Mouse (Mus musculus) cerebellum, adult 9-10 months (tissue): Measurements from ENCODE around the gene Ambp.

Experiments used
- DNase-seq: peaks from one replicate; pipeline ENCODE4 v3.0.0; 2022

Ambp gene

DNA sequence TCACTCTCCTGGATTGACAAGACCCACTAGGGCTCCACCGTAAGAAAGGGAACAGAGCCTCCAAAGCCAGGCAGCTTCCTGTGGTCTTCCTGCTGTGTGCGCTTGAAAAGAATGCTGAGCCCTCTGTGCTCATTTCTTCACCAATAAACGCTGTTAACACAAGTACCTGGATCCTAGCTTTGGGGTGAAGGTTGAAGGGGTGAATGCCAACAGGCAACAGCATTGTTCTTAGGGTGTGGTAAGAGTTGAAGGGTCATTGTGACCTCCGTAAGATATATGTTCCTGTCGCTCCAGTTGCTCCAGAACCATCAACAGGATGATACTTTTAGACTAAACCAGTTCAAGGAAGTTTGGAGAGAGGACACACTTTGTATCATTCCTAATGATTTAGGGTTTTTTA lies at the start of gene Ambp:
TSS of gene Ambp (minus strand) at position 101 of the 400 bp plus-strand sequence.
- DNase-seq: no peak

DNA sequence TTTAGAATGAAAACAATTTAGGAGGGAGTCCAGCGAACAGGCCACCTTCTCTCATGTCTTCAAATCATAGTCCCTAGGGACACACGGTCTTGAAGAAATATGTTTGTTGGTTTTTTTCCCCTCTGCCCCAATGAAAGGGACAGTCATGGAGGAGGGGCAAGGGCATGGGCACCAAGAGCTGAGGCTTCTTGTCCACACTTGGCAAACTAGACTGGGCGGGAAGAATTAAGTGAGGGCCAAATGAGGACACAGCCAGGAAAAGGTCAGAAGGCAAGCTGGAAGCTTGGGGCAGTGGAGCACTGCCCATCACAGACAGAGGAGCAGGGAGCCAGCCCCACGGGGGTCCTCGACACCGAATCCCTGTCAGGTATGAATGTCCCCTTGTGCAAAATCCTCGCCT lies 49.3 kb upstream of the Ambp start:
- no peak for DNase-seq

DNA sequence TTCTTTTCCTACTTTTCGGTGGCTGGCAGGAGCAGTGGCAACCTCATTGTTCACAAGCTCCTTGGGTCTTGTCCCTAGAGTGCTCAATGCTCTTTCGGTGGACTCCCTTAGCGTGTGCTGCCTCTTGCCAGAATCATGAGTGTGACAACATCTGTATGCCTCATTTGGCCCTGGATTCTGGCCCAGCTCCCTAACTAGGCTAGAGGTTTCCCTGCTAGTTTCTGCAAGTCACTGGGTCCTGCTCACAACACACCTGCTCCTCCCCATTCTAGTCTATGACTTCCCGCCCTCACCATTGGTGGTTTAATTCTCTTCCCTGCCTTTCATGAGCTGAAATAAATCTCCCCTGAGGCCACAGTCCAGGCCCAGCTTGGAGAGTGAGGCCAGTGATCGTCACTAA lies 44.8 kb upstream of the Ambp start:
- DNase-seq: no peak

DNA sequence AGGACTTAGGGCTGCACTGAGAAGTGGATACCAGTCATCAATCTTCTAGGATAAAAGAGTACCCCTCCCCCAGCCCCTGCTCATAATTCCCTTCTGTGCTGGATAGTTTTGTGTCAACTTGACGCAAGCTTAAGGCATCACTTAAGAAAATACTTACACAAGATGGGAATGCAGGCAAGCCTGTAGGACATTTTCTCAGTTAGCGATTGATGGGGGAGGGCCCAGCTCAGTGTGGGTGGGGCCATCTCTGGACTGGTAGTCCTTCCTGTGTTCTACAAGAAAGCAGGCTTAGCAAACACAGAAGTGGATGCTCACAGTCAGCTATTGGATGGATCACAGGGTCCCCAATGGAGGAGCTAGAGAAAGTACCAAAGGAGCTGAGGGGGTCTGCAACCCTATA lies 39.8 kb upstream of the Ambp start:
- DNase-seq: no peak

DNA sequence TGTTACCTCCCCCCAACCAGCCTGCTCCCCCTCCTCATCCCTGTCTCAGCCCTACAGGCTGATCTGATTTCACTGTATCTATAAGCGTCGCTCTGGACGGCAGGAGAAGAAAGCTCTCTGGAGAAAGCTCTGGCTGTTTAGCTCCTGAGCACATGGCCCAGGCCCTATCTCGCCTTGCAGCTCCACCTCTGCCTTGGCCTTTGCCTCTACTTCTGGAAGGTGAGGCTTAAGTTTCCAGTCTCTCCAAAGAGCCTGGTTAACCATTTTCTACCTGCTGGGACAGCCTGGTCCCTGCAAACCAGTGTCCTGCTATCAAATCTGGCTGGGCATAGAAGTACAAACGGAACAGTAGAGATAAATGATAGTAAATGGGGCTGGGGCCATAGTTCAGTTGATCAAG lies 37.0 kb upstream of the Ambp start:
- DNase-seq: no peak

DNA sequence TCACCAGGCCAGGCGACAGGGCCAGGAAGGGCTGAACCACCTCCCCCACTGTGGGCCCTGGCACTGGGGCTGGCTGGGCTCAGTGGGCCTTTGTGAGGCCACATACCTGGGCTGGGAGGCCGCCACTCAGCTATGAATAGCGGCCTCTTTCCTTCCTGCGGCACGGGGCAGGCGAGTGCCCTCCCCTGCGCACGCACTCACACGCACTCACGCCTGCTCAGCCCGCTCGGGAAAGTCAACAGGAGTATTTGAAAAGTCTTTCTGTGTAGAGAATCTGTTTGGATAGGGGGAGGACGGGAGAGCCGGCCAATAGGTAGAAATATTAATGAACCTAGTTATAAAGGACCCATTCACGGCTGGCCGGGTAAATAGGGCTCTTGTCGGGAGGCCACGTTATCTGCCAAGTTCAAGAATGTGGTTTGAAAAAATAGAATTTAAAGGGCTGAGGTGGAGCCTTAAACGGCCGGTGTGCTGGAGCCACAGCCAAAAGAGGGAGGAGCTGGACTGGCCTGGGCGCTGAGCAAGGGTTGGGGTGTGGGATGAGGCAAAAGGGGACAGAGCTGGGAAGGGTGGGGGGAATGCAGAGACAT lies 31.8 kb upstream of the Ambp start:
- no peak for DNase-seq

DNA sequence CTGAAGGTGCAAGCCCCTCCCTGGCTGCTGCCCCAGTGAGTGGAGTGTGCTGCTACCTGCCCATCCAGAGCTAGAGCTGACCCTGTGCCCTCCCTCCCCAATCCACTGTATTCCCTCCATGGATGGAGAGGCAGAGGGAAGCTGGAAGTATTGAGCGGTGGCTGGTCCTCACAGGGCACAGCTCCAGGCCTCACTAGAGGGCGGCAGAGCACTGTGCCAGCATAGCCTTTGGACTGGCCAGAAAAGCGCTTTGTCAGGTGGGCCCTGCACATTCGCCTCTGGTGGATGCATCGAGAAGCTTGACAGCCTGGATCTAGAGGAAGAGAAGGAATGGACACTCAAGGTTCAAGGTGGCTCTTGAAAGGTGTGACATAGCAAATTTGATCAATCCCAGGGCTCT lies 27.0 kb upstream of the Ambp start:
- DNase-seq: peak; percentile 35

DNA sequence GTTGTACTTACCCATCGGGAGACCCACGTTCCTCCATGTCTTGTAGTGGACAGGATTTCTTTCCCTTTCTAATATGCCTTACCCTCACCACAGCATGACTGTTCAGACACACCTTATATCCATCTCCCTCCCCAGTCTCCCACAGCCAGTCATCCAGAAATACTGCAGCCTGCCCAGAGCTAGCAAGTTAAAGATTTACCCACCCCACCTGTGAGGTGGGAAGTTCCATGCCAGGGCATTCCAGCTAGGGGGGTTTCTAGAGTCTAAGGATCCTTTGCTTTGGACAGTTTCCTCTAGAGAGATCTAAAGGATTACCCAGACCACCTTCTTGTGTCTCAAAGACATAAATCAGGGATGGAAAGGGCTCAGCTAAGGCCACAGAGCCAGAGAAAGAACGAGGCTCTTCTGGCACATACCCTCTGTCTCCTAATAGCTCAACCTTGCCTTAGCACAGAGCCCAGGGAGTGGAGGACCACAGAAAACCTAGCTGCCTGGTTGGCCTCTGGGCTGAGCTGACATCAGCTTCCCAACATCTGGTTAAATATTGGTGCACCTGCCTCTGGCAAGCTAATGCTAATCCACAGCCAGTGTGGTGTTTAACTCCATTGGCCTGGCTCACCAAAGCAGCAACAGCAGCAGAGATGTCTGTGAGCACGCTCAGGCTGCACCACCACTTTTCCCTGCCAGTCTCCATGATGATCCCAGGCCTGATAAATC lies 17.5 kb upstream of the Ambp start, which contains the start of gene Kif12:
TSS of gene Kif12 (minus strand) at position 163 of the 717 bp plus-strand sequence.
- no peak for DNase-seq

DNA sequence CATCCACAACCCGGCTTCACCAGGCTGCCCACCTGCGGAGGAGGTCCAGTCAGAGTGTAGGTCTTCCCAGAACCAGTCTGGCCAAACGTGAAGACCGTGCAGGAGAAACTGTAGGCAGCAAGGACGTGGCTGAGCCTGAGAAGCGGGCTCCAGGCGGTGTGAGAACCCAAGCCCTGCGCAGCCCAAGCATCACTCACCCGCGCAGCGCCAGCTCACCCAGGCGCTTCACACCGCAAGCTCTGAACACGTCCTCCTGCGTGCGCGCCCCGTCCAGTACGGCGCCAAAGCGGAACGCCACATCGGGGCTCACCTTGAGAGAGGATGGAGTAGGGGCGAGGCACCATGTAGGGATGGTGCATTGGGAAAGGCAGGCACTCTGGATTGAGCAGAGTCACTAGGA lies 16.5 kb upstream of the Ambp start:
- DNase-seq: no peak

DNA sequence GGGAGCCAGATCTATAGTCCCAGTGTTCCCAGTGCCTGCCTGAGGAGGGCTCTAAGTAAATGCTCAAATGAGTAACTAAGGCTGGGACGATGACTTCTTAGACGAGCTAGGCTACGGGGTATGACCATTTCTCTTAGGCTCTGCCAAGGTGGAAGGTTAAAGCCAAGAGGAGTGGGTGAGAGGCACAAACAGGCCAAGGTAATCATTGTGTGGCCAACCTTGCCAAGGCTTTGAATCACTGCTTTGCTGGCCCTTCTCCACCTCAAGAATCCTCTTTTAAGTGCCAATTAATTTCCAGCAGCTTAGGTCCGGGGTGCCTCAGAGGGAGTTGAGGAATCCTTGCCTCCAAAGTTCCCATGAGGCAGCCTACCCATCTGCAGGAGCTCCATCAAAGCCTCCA lies 15.5 kb upstream of the Ambp start:
- DNase-seq: no peak

DNA sequence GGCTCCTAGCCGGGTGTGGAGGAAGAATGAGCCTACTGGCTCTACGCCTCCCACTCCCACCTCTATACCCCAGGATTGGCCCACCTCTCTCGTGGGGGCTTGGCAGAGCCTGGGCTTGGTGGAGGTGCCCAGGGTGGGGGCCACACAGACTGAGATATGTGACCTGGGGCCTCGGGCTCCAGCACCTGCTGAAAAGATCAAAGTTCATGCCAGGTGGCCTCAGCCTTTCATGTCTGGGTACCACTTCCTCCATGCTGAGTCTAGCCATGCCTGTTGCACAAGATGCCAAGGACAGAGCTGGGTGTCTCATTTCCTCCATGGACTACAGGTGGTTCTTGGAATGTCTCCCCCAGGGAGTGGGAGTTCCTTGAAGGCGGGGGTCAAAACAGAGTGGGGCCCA lies 11.7 kb upstream of the Ambp start:
- DNase-seq: no peak

DNA sequence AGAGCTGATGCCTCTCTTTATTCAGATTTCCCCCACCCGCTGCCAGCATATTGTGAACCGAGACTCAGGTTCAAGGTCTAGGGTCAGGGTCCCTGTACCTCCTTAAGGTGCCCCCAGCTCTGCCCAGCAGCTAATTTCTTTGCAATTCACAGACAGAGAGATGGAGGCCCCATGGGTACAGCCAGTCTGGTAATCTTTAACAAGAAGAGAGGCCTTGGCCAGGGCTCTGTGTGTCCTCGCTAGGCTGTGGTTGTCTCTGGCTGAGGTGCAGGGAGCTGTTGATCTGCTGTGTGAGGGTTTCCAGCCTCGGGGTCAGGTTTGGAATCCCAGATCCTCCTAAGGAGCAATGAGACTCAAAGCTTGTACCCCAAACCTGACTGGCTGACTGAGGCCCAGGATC lies 11.0 kb upstream of the Ambp start:
- no peak for DNase-seq

DNA sequence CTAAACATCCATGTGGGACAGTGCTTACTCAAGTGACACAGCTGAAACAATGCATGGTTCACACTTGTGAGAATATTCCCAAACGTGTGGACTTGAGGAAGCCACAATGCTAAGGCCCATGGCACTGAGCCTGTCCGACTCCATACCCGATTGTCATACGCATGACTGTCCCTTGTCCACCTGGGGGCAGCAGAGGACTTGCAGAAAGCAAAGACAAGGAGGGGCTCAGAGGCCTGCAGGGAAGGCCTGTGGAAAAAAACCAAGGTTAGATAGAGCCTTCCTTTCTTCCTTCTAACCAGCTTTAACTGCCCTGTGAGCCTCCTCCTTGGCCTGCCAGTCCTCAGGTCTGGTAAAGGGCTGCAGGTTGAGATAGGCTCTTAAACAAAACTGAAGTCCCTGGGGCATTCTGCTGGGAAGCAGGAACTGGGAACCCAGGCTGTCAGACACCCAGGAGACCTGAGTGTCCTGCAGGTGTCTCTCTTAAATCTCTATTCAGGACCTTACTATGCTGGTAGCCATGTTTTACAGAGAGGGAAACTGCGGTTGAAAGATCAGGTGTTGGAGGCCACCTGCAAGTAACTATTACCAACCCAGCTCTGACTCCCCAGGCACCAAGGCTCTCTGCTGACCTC lies 4.5 kb upstream of the Ambp start:
- DNase-seq: peak; percentile 61

DNA sequence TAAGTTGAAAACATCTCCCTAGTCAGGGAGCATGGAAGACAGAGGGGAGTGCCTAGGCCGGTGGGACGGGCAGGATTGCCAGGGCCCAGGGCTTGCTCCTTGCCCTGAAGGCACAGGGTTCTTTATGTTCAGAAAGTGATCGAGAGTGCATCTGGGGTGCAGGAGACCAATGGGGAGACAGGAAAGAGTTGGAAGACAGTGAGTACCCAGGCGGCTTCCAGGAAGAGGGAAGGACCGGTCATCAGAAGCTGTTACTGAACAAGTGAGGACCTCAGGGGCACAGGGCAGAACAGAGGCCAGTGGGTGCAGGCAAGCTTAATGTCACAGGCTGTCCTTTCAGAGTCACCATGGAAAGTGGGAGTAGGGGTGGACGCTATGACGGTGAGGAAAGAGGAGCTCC lies 3.6 kb upstream of the Ambp start:
- DNase-seq: no peak

DNA sequence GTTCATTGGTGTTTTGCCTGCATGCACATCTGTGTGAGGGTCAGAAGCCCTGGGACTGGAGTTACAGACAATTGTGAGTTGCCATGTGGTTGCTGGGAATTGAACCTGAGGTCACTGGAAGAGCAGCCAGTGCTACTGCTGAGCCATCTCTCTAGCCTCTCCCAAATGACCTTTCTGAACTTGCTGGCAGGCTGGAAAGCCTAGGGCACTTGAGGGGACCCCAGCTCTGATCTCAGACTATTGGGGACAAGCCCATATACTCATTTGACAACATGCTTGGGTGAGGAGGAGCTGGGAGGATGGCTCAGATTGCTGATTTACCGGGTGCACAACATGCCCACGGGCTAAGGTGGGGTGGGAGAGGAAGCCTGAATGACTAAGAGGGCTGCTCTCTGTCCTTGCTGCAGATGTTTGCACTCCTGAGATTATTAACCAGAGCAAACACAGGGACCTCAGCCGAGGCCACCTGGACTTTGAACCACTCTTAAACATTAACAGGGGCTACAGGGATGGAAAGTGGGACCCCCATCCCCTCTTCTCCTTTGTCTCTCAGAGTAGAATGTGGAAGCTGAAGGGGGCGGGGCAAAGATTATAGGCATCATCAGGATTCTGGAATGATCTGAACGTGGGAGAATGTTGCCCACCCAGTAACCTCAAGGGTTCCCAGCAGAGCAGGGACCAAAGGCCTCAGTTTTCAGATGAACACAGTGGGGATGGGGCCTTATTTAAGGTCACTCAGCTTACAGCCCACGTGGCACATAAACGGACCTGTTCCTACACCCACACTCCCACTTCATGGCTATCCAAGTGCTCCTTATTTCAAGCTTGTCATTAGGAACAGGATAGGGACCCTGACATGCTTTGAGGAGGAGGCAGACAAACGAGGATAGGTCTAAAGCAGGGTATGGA lies 2.4 kb upstream of the Ambp start:
- no peak for DNase-seq

DNA sequence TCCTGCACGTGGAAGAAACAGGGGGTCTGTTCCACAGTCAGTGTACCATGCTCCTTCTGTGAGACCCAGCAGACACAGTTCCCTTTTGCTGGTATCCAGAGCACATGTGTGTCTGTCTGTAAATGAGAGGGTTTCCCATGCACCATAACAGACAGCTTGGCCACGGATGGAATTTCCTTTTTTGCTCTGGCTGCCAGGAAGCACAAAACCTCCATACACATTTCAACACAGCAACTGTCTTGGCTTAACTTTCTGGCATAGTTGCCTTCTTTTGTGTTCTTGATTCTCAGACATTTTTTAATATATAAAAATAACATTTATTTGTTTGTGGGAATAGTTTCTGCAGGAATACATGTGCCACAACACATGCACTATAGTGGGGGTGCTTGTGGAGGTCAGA lies 997 bp upstream of the Ambp start:
- no peak for DNase-seq

DNA sequence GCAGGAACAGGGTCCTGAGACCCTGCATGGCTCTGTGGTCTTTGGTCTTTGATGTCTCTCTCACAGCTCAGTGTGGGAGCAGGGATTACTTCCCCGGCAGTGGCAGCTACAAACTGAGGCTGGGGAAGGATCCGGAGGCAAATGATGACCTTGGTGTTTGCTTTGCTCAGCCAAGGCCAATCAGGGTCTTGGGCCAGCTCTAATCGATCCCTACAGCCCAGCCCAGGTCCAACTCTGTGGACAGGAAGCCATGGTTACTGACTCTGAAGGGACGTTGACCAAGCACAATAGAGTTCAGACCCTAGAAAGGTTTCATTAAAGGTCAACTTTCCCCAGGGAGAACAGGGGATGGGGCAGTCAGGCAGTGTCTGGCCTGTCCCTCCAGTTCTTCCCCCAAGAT lies 571 bp downstream of the Ambp start:
- DNase-seq: no peak

DNA sequence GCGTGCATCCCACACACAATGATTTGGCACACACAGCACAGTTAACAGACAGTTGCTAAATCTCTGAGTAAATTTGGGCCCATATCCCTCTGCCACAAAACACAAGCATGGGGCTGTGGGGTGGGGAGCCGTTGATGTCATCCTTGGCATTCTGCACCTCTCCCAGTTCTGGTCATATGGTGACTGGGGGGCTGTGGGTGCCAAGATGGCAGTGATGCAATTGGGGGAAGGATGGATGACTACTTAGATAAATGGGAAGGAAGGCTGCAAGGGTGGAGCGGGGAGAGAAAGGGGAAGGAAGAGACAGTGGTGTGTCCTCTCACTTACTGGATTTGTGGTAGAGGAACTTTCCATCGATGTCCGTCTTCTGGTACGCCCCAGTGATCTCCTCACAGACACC lies 3.5 kb downstream of the Ambp start:
- no peak for DNase-seq

DNA sequence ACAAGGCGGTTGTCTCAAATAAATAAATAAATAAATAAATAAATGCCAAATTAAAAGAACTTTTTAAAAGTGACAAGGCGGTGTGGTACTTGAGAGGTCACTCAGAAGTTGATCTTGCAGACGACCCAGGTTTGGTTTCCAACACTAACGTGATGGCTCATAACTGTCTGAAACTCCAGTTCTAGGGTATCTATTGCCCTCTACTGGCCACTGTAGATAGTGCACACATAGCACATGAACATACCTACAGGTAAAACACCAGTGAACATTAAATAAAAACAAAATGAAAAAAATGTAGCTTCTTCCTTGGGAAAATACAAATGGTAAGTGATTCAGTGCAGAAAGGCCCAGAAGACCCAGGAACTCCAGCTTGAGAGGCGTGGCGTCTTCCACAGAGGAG lies 7.3 kb downstream of the Ambp start:
- no peak for DNase-seq

DNA sequence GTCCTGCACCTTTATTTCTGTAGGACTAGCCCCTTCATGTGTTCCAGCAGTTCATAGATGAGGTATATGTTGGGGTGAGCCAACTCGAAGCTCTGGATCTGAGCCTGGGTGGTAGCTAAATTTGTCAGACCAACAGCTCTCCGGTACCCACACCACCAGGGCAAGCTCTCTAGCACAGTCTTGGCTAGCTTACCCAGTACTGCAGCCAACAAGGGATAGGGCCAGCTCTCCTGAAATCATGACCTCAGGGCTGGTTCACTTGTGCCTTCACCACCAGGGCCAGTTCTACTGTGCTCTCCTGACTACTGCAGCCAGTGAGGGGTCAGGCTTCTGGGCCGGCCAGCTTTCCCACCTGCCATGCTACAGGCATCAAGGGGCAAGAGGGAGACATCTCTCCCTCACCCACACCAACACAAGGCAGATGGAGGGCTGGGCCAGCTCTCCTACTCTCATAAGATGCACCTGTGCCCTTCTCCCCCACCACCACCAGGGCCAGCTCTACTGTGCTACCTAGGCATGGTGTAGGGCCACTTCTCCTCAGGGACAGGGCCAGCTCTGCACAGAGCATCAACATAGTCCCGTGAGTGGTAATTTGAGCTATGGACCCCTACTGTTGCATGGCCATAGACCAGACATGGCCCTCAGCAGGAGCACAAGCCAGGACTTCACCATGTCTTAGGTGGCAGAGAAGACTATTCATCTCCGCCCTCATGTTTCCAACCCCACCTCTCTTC lies 24.5 kb downstream of the Ambp start:
- peak; percentile 2 for DNase-seq

DNA sequence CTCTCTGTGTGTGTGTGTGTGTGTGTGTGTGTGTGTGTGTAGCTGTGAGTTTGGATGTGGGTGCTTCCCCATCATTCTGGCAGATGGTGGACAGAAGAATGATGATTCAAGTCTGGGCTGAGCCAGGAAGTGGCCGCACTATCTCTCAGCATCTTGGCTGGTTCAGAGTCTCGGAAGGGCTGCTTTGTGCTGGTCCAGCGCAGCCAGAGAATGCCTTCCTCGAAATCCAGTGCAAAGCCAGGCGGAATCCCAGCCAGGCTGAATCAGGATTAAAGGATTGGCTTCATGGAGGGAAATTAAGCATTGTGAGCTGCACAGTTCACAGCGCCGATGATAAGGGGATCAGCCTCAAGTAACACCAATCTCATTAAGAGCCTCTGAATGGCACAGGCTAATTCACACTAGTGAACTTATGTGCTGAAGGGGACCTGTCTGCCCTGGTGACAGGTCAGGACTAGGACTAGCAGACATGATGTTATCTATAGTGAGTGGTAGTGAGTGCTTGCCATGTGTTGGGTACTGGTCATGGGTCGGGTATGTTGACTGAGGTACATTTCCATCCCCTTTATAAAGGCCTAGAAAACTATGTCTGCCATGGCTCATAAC lies 29.6 kb downstream of the Ambp start:
- no peak for DNase-seq
